Mouse (Mus musculus) kidney, postnatal 4 days (tissue): ENCODE results near the gene Nodal.
A peak's percentile ranks its signal among the peaks of the same experiment; 100 is the strongest.

Experiments
- DNase-seq, 2 experiments: peaks; one replicate each; pipeline ENCODE4 v3.0.0; 2021; ENCODE audit warnings: mixed read lengths in 2 of 2

Nodal gene

GRCm38 (mm10) chr10:61417672-61418071 lies at the start of gene Nodal:
TSS of gene Nodal (plus strand) at chr10:61417972.
- no peak for DNase-seq

- DNase-seq: no peak
Measured at GRCm38 (mm10) chr10:61369755-61370154, 48.0 kb upstream of the Nodal start.

- peak; percentile 63 to 73 for DNase-seq
Measured at GRCm38 (mm10) chr10:61370273-61370979, 47.3 kb upstream of the Nodal start.

- DNase-seq: no peak
Measured at GRCm38 (mm10) chr10:61371884-61372584, 45.7 kb upstream of the Nodal start.

- no peak for DNase-seq
Measured at GRCm38 (mm10) chr10:61372585-61372923, 45.2 kb upstream of the Nodal start.

- DNase-seq: peak; percentile 70 to 79
Measured at GRCm38 (mm10) chr10:61374076-61374475, 43.7 kb upstream of the Nodal start.

GRCm38 (mm10) chr10:61374771-61375481 lies 42.8 kb upstream of the Nodal start:
- no peak for DNase-seq

GRCm38 (mm10) chr10:61378050-61378449 lies 39.7 kb upstream of the Nodal start:
- no peak for DNase-seq

GRCm38 (mm10) chr10:61378698-61379097 lies 39.1 kb upstream of the Nodal start:
- no peak for DNase-seq

- DNase-seq: no peak
Measured at GRCm38 (mm10) chr10:61379340-61380040, 38.3 kb upstream of the Nodal start.

- DNase-seq: peak; percentile 61 to 64
Measured at GRCm38 (mm10) chr10:61380186-61380585, 37.6 kb upstream of the Nodal start.

GRCm38 (mm10) chr10:61381823-61382222 lies 35.9 kb upstream of the Nodal start:
- peak; percentile 36 to 57 for DNase-seq

GRCm38 (mm10) chr10:61382281-61382731 lies 35.5 kb upstream of the Nodal start:
- DNase-seq: peak in 1 of 2 experiments; percentile 45

GRCm38 (mm10) chr10:61383021-61383714 lies 34.6 kb upstream of the Nodal start, which contains the start of gene Pald1:
TSS of gene Pald1 (minus strand) at chr10:61383530.
- peak; percentile 84 to 91 for DNase-seq

GRCm38 (mm10) chr10:61383715-61384047 lies 34.1 kb upstream of the Nodal start:
- DNase-seq: no peak

- no peak for DNase-seq
Measured at GRCm38 (mm10) chr10:61385174-61385573, 32.6 kb upstream of the Nodal start.

GRCm38 (mm10) chr10:61386284-61386683 lies 31.5 kb upstream of the Nodal start:
- peak; percentile 32 to 43 for DNase-seq

GRCm38 (mm10) chr10:61389020-61389419 lies 28.8 kb upstream of the Nodal start:
- no peak for DNase-seq

GRCm38 (mm10) chr10:61390148-61390547 lies 27.6 kb upstream of the Nodal start:
- no peak for DNase-seq

- no peak for DNase-seq
Measured at GRCm38 (mm10) chr10:61392584-61392983, 25.2 kb upstream of the Nodal start.

GRCm38 (mm10) chr10:61394476-61395136 lies 23.2 kb upstream of the Nodal start:
- DNase-seq: no peak

GRCm38 (mm10) chr10:61398125-61398524 lies 19.6 kb upstream of the Nodal start:
- DNase-seq: no peak
